Mouse (Mus musculus) myocyte (in vitro differentiated cells): Measurements from ENCODE around the gene Gm43720.

Experiments
- E2F4 ChIP-seq: IDR thresholded peaks from one replicate; pipeline ENCODE4 v1.6.1; 2011; ENCODE audit warnings: mild to moderate bottlenecking, control low read depth, moderate library complexity; ENCODE audit not compliant: insufficient read depth
- MAX ChIP-seq: IDR thresholded peaks from one replicate; pipeline ENCODE4 v1.6.1; 2011; ENCODE audit warnings: low read depth, mild to moderate bottlenecking, control low read depth
- MYOD1 ChIP-seq, 3 experiments: IDR thresholded peaks; one replicate each; pipeline ENCODE4 v1.6.1; 2011; ENCODE audit warnings: control low read depth in 2 of 3, low read depth in 2 of 3, mild to moderate bottlenecking in 2 of 3, moderate library complexity in 1 of 3; ENCODE audit not compliant: insufficient read length in 2 of 3, control insufficient read depth in 1 of 3
- POLR2A ChIP-seq: IDR thresholded peaks from one replicate; pipeline ENCODE4 v1.6.1; 2011; ENCODE audit warnings: low read depth, mild to moderate bottlenecking, control low read depth, moderate library complexity; ENCODE audit not compliant: insufficient read length
- POLR2AphosphoS2 ChIP-seq: IDR thresholded peaks from one replicate; pipeline ENCODE4 v1.6.1; 2011; ENCODE audit warnings: low read depth, control low read depth; ENCODE audit not compliant: insufficient read length
- REST ChIP-seq: IDR thresholded peaks from one replicate; pipeline ENCODE4 v1.6.1; 2011; ENCODE audit warnings: mild to moderate bottlenecking, control low read depth, moderate library complexity; ENCODE audit not compliant: insufficient read depth, insufficient read length
- TCF12 ChIP-seq: IDR thresholded peaks from one replicate; pipeline ENCODE4 v1.6.1; 2011; ENCODE audit warnings: mild to moderate bottlenecking, control low read depth; ENCODE audit not compliant: poor library complexity, insufficient read depth, severe bottlenecking
- TCF3 ChIP-seq: IDR thresholded peaks from one replicate; pipeline ENCODE4 v1.6.1; 2011; ENCODE audit warnings: low read depth, control low read depth; ENCODE audit not compliant: insufficient read length
- USF1 ChIP-seq: IDR thresholded peaks from one replicate; pipeline ENCODE4 v1.6.1; 2011; ENCODE audit warnings: low read depth, mild to moderate bottlenecking, control low read depth, moderate library complexity

- no peak for TF ChIP-seq POLR2A
- TF ChIP-seq E2F4: no peak
- TF ChIP-seq USF1: no peak
- no peak for TF ChIP-seq MAX
- no peak for TF ChIP-seq TCF12
- TF ChIP-seq TCF3: no peak
- no peak for TF ChIP-seq POLR2AphosphoS2
- no peak for TF ChIP-seq MYOD1 (IDR thresholded peaks at IDR 0.05; ENCODE audit: control insufficient read depth in 1 of 3, insufficient read length in 2 of 3, low read depth in 2 of 3)
- no peak for TF ChIP-seq REST
Observed at GRCm38 (mm10) chr5:138251144-138251543, 28.6 kb downstream of the Gm43720 start.
